Mouse (Mus musculus): ENCODE results near the gene Lig1.

Gene Lig1

DNA sequence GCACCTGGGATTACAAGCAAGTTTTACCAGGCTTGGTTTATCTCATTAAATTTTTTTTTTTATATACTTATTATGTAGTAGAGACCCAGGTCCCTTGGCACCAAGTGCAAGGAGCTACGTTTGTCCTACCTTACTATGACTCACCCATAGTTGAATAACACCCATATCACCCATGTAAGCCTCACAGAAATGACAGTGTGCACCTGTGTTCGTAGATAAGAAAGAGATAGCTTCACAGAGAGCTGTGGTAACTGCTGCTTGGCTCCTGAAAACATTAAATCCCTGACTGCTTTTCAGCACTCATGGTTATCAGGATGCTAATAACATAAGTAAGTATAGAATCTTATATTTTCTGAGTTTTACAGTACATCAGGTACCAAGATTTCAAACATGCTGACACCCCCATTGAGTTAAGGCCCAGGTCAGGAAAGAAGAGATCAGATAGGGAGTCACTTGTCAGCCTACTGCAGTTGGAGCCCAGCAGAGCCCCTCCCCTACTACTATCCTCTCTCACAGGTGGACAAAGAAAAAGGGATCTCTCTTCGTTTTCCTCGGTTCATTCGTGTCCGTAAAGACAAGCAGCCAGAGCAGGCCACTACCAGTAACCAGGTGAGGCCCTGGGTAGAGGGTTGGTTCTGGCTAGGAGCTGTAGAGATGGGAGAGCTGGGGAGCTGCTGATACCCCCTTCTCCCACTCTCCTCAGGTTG lies 33.6 kb downstream of the Lig1 start:
- no peak for DNase-seq (ENCODE audit: low read depth, low spot score)

DNA sequence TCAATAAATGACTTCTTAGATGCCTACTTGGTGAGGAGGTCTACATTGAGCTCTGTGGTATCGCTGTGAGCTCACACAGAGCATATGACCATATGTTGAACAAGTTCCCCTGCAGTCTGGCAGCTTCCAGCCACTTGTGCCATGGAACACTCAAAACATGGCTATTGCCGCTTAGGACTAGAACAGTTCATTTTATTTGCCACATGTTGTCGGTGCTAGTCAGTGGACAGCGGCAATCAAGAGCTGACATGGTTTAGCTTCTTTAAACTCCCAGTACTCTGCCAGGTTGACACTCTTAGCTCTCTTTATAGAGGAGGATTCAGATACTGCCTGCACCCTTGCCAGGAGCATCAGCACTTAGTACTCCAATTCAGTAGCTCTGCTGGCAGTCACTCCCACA lies 34.3 kb downstream of the Lig1 start:
- DNase-seq (ENCODE audit: low read depth, low spot score): no peak

DNA sequence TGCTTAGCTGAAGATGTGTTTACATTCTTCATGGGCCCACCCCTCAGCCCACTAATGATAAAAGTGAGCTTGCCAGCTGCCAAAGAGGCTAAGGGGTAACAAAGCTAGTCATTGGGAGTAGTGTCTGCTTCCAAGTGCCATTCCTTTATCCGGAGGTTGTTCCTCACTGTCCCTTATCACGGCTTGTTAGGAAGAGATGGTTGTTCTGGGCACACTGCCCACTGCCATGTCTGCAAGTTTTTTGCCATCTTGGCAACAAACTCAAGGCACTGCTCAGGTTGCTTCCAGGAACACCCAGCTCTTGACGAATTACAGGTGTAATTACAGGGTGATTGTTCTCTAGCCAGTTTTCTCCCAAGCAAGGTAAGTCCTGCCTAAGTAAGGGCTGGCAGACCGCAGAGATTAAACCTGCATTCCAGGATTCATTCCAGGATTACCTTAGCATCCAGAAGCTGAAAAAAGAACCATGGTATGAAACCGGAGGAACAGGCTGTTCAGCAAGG lies 37.1 kb downstream of the Lig1 start:
- no peak for DNase-seq (ENCODE audit: low read depth, low spot score)

DNA sequence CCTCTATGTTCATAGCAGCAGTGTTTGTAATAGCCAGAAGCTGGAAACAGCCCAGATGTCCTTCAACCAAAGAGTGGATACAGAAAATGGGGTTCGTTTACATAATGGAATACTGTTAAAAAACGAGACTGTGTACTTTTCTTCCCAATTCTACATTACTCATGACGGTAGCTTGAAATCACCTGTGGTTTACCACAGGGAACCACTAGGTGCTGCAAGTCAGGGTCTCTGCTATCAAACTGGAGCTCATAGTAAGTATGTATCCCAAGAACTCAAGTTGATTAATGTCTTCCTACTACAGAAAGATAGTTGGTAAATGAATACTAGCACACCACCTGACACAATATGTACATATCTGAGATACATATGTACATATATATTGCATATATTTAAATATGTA lies 44.3 kb downstream of the Lig1 start:
- no peak for DNase-seq (ENCODE audit: low read depth, low spot score)

DNA sequence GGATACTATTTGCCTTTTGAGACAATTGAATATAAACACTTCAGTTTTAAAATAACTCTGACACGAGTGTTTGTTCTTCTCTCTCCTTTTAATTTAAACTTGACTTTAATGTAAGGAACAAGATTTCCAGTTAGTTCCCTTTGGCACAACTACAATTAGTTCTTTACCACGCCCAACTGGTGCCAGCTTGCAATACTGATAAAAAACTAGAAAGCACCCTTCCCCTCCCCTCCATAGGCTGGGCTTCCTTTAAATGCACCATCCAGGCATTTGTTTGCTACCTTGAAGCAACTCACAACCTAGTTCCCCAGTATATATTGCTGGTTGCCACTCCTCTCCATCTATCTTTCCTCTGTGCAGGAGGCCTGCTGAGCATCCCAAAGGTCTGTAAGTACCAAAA lies 47.2 kb downstream of the Lig1 start, which contains the start of gene Pla2g4c:
TSS of gene Pla2g4c (plus strand) at position 340 of the 400 bp plus-strand sequence.
- no peak for DNase-seq (ENCODE audit: low read depth, low spot score)

DNA sequence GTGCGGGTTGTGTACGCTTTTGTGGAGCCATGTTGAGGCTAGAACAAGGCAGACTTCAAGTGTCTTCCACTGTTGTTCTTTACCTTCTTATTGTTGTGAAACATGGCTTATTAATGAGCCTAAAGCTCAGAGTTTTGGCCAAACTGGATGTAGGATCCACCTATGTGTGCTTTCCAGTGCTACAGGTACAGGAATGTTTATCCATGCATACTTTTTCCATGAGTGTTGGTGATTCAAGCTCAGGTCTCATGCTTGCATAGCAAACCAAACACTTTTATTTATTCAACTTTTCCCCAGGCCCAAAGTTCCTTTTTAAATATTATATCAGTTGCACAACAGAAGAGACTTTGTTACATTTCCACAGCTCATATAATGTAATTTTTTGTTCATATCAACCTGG lies 53.5 kb downstream of the Lig1 start:
- no peak for DNase-seq (ENCODE audit: low read depth, low spot score)

- DNase-seq (ENCODE audit: low read depth, low spot score): no peak
These were observed 78.9 kb downstream of the Lig1 start for GRCm38 (mm10) chr7:13355943-13356342.
